Mouse (Mus musculus) kidney, postnatal 14 days (tissue): ENCODE data around the gene Ikbip.

Source experiments
- DNase-seq: peaks from one replicate; pipeline ENCODE4 v3.0.0; 2022; ENCODE audit warnings: mixed read lengths

Ikbip gene

GRCm38 (mm10) chr10:91082550-91083392, at the start of gene Ikbip, which contains the start of gene Apaf1:
Ikbip (plus strand) TSS chr10:91082940.
Apaf1 (minus strand) TSS chr10:91082770.
- DNase-seq: peak; percentile 100

GRCm38 (mm10) chr10:91033942-91034341, 48.8 kb upstream of the Ikbip start:
- peak; percentile 62 for DNase-seq

- no peak for DNase-seq
Observed at GRCm38 (mm10) chr10:91049696-91050095, 33.0 kb upstream of the Ikbip start.

GRCm38 (mm10) chr10:91051156-91051555, 31.6 kb upstream of the Ikbip start:
- DNase-seq: no peak

- DNase-seq: no peak
Observed at GRCm38 (mm10) chr10:91052734-91053133, 30.0 kb upstream of the Ikbip start.

- no peak for DNase-seq
Observed at GRCm38 (mm10) chr10:91060742-91061141, 22.0 kb upstream of the Ikbip start.

- DNase-seq: no peak
Observed at GRCm38 (mm10) chr10:91062355-91062754, 20.4 kb upstream of the Ikbip start.

GRCm38 (mm10) chr10:91071768-91072167, 11.0 kb upstream of the Ikbip start:
- no peak for DNase-seq

GRCm38 (mm10) chr10:91073345-91073744, 9.4 kb upstream of the Ikbip start:
- DNase-seq: no peak

- DNase-seq: no peak
Observed at GRCm38 (mm10) chr10:91076667-91077066, 6.1 kb upstream of the Ikbip start.

- DNase-seq: no peak
Observed at GRCm38 (mm10) chr10:91080540-91080939, 2.2 kb upstream of the Ikbip start.

- DNase-seq: no peak
Observed at GRCm38 (mm10) chr10:91081959-91082507, 707 bp upstream of the Ikbip start.

- DNase-seq: no peak
Observed at GRCm38 (mm10) chr10:91083393-91083927, 720 bp downstream of the Ikbip start.

- no peak for DNase-seq
Observed at GRCm38 (mm10) chr10:91092812-91093211, 10.1 kb downstream of the Ikbip start.

GRCm38 (mm10) chr10:91094251-91095104, 11.7 kb downstream of the Ikbip start:
- no peak for DNase-seq

GRCm38 (mm10) chr10:91098056-91098455, 15.3 kb downstream of the Ikbip start:
- DNase-seq: no peak

- DNase-seq: no peak
Observed at GRCm38 (mm10) chr10:91100101-91100500, 17.4 kb downstream of the Ikbip start.

GRCm38 (mm10) chr10:91101936-91102335, 19.2 kb downstream of the Ikbip start:
- no peak for DNase-seq

GRCm38 (mm10) chr10:91102799-91103590, 20.3 kb downstream of the Ikbip start:
- no peak for DNase-seq

- no peak for DNase-seq
Observed at GRCm38 (mm10) chr10:91105981-91106380, 23.2 kb downstream of the Ikbip start.

GRCm38 (mm10) chr10:91109841-91110240, 27.1 kb downstream of the Ikbip start:
- no peak for DNase-seq

- DNase-seq: no peak
Observed at GRCm38 (mm10) chr10:91116958-91117357, 34.2 kb downstream of the Ikbip start.
